Mouse (Mus musculus) adrenal gland, adult 2 months (tissue): ENCODE measurements around the gene Cyp1a2. TPM values are rescaled to one million over a fixed set of nuclear protein-coding genes. Genes with fewer than 3 reads are reported as not detected.

Experiments
- DNase-seq: peaks from one replicate; pipeline ENCODE4 v3.0.0; 2021
- polyA plus RNA-seq: library from polyadenylated mRNA; depleted of rRNA; stranded (reverse); fragments of >200 nt; gene quantifications from 2 replicates; pipeline ENCODE4 v1.2.3, GENCODE M21; 2012
- total RNA-seq, 2 experiments: library from RNA; stranded (reverse); gene quantifications; 2 replicates each; pipeline ENCODE4 v1.2.3; 2021

The Cyp1a2 gene
- total and polyA plus RNA-seq, 3 experiments = 0.24 to 1.6 TPM; not detected in 1

- no peak for DNase-seq
Observed at GRCm38 (mm10) chr9:57671500-57671899, 12.0 kb downstream of the Cyp1a2 start.

- DNase-seq = no peak
Observed at GRCm38 (mm10) chr9:57671037-57671436, 12.5 kb downstream of the Cyp1a2 start.

GRCm38 (mm10) chr9:57669566-57669965, 13.9 kb downstream of the Cyp1a2 start:
- no peak for DNase-seq

GRCm38 (mm10) chr9:57668277-57668676, 15.2 kb downstream of the Cyp1a2 start:
- DNase-seq = no peak

- DNase-seq = no peak
Observed at GRCm38 (mm10) chr9:57667817-57668216, 15.7 kb downstream of the Cyp1a2 start.

GRCm38 (mm10) chr9:57667136-57667535, 16.4 kb downstream of the Cyp1a2 start:
- no peak for DNase-seq

- no peak for DNase-seq
Observed at GRCm38 (mm10) chr9:57666536-57666935, 17.0 kb downstream of the Cyp1a2 start.

- no peak for DNase-seq
Observed at GRCm38 (mm10) chr9:57664616-57665015, 18.9 kb downstream of the Cyp1a2 start.

GRCm38 (mm10) chr9:57661552-57661951, 22.0 kb downstream of the Cyp1a2 start:
- no peak for DNase-seq

GRCm38 (mm10) chr9:57660501-57660900, 23.0 kb downstream of the Cyp1a2 start:
- no peak for DNase-seq

- DNase-seq = peak; percentile 75
Observed at GRCm38 (mm10) chr9:57659774-57660173, 23.7 kb downstream of the Cyp1a2 start.

- no peak for DNase-seq
Observed at GRCm38 (mm10) chr9:57658970-57659369, 24.5 kb downstream of the Cyp1a2 start.

- no peak for DNase-seq
Observed at GRCm38 (mm10) chr9:57657843-57658242, 25.7 kb downstream of the Cyp1a2 start.

GRCm38 (mm10) chr9:57656631-57657350, 26.7 kb downstream of the Cyp1a2 start:
- DNase-seq = no peak

GRCm38 (mm10) chr9:57655749-57656148, 27.8 kb downstream of the Cyp1a2 start:
- peak; percentile 93 for DNase-seq

- DNase-seq = no peak
Observed at GRCm38 (mm10) chr9:57654966-57655365, 28.5 kb downstream of the Cyp1a2 start.

- no peak for DNase-seq
Observed at GRCm38 (mm10) chr9:57653283-57653682, 30.2 kb downstream of the Cyp1a2 start, which contains the start of gene Csk. Csk (minus strand) TSS chr9:57653631.

- DNase-seq = no peak
Observed at GRCm38 (mm10) chr9:57652855-57653254, 30.6 kb downstream of the Cyp1a2 start.

- DNase-seq = no peak
Observed at GRCm38 (mm10) chr9:57652351-57652750, 31.2 kb downstream of the Cyp1a2 start.

GRCm38 (mm10) chr9:57650786-57651311, 32.7 kb downstream of the Cyp1a2 start:
- DNase-seq = no peak

GRCm38 (mm10) chr9:57650130-57650785, 33.2 kb downstream of the Cyp1a2 start:
- DNase-seq = no peak

- DNase-seq = no peak
Observed at GRCm38 (mm10) chr9:57647286-57648108, 36.0 kb downstream of the Cyp1a2 start.
